Mouse (Mus musculus) spleen, adult 2 months (tissue): ENCODE data around the gene Tor1a. TPM values are rescaled to one million over a fixed set of nuclear protein-coding genes. Genes with fewer than 3 reads are reported as not detected.

Source experiments
- DNase-seq, 2 experiments: peaks; one replicate each; pipeline versions ENCODE4 v3.0.0 to v3.0.0-alpha.2; 2012 to 2021; ENCODE audit warnings: low spot score in 2 of 2, low read depth in 1 of 2
- H3K27ac ChIP-seq: fragments of 200-500 bp; 2 replicates; pipeline ENCODE4 v1.5.1; 2012; ENCODE audit warnings: low read length, inconsistent platforms; ENCODE audit not compliant: insufficient read depth
- H3K27me3 ChIP-seq: fragments of 200-500 bp; 2 replicates; pipeline ENCODE4 v1.6.1; 2012; ENCODE audit warnings: mild to moderate bottlenecking, moderate library complexity, low read length, inconsistent platforms; ENCODE audit not compliant: control insufficient read depth, insufficient read depth
- H3K36me3 ChIP-seq: fragments of 200-500 bp; 2 replicates; pipeline ENCODE4 v1.6.1; 2012; ENCODE audit warnings: mild to moderate bottlenecking, low read length, inconsistent platforms; ENCODE audit not compliant: control insufficient read depth, insufficient read depth
- H3K4me1 ChIP-seq: fragments of 200-500 bp; 2 replicates; pipeline ENCODE4 v1.6.1; 2011; ENCODE audit warnings: inconsistent platforms; ENCODE audit not compliant: control insufficient read depth, insufficient read depth, insufficient read length
- H3K4me3 ChIP-seq: fragments of 200-500 bp; 2 replicates; pipeline ENCODE4 v1.5.1; 2011; ENCODE audit warnings: mild to moderate bottlenecking, inconsistent platforms; ENCODE audit not compliant: insufficient read depth, insufficient read length; ENCODE audit errors: extremely low read depth
- CTCF ChIP-seq: fragments of 200-500 bp; IDR thresholded peaks from 2 replicates; pipeline ENCODE4 v1.5.1; 2011; ENCODE audit warnings: mild to moderate bottlenecking, inconsistent platforms; ENCODE audit not compliant: insufficient read depth, insufficient read length, insufficient replicate concordance; ENCODE audit errors: extremely low read depth
- POLR2A ChIP-seq: fragments of 200-500 bp; IDR thresholded peaks from 2 replicates; pipeline ENCODE4 v1.6.1; 2011; ENCODE audit warnings: low read depth, low read length, inconsistent platforms
- WGBS: fragments of 180-500 bp; shearing (Covaris S2); methylation state at CpG from one replicate; pipeline ENCODE4 v1.1.7; 2018; 5-methylcytosine and 5-hydroxymethylcytosine counted together
- polyA plus RNA-seq: library from polyadenylated mRNA; depleted of rRNA; stranded (reverse); fragments of >200 nt; gene quantifications from 2 replicates; pipeline ENCODE4 v1.2.3, GENCODE M21; 2012; rRNA removed

Gene Tor1a
- polyA plus RNA-seq, 1 experiment: 31.3 TPM

DNA sequence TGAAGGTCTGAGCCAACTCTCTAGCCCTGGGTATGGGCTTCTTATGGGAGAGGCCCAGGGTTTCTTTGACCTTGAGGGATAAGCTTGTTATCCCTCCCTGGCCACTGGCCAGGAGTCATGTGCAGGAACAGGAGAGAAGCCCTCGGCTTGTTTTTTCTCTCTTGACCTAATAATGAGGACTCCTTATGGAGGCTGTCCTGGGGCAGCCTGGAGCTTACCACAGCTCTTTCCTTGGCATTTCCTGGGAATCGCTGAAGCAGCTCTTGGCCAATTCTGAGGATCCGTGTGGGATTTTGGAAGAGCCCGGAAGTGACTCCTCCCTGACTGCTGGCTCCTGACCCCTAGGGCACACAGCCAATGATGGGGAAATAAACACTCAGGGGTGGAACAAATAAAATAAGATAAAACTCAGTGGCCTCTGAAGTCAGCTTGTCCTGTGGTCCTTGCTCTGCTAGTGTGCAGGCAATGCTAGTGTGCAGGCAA is 55.4 kb downstream of the Tor1a start:
- Histone ChIP-seq H3K27ac (no peak overlapping the region), H3K36me3 (no peaks in the 10 kb centered on the region), H3K27me3 (no peaks in the 10 kb centered on the region), H3K4me1 (no peaks in the 10 kb centered on the region), H3K4me3 (no peak overlapping the region)
- DNase-seq: no peak
- 71% methylated on average over 4 of the region's 4 CpGs for WGBS
- no peak for TF ChIP-seq POLR2A
- no peak for TF ChIP-seq CTCF

Other genes starting within 250 kb of the Tor1a start
- 0.46 and 0.67 TPM in 2 replicates for gene 1700001O22Rik, start 164.3 kb downstream of the Tor1a start, polyA plus RNA-seq
- gene Ntmt1, start 160.1 kb downstream of the Tor1a start, polyA plus RNA-seq: 16.6 and 21.7 TPM in 2 replicates
- gene Asb6, start 137.6 kb downstream of the Tor1a start, polyA plus RNA-seq: 51.5 and 61.7 TPM in 2 replicates
- 14.7 and 16.8 TPM in 2 replicates for gene Prrx2, start 133.0 kb downstream of the Tor1a start, polyA plus RNA-seq
- gene Ptges, start 38.1 kb downstream of the Tor1a start, polyA plus RNA-seq: 14.3 and 16.0 TPM in 2 replicates
- gene Tor1b, start 15.0 kb downstream of the Tor1a start, polyA plus RNA-seq: 18.9 and 23.6 TPM in 2 replicates
- gene BC005624, start 14.3 kb upstream of the Tor1a start, polyA plus RNA-seq: 14.5 and 16.7 TPM in 2 replicates
- gene Usp20, start 14.3 kb upstream of the Tor1a start, polyA plus RNA-seq: 9.8 and 11.5 TPM in 2 replicates
- 78.7 and 92.4 TPM in 2 replicates for gene Fnbp1, start 174.1 kb upstream of the Tor1a start, polyA plus RNA-seq
- 15.0 and 15.1 TPM in 2 replicates for gene Gpr107, start 184.4 kb upstream of the Tor1a start, polyA plus RNA-seq